In the genomic region with DNA sequence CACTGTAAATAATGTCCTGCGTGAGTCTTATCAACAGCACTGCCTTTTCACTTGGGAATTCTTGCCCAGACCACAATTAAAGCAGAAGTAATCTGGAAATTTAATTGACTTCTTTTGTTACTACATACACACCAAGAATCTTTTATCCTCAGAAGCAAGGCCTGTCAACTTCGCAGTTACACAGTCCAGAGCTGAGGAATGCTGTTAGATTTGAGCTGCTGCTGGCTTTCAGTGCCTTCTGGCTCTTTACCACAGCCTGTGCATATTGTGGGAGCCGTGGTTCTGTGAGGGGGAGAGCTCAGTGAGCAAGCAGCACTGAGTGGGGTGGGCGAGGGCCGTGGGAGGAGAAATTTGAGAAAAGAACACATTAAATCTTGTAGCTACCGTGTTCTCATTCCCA, we compare ENCODE assay signal across 8 mouse cellular contexts. TPM values are rescaled to one million over a fixed set of nuclear protein-coding genes. Genes with fewer than 3 reads are reported as not detected.
DNase-seq lines count a peak whose midpoint lies in the region; ATAC-seq and TF ChIP-seq lines count a peak whose summit lies in the region.

No protein-coding gene starts in this region.

- peaks cover 78% of the 10 kb centered on the region for H3K4me1 ChIP-seq in liver, embryonic 12.5 days

- no peaks in the 10 kb centered on the region for H3K9me3 ChIP-seq in liver, embryonic 12.5 days (replicated peaks)

- H3K4me2 ChIP-seq in liver, embryonic 12.5 days = peak overlapping the region; percentile 85

- no peak for TF ChIP-seq CTCF in gastrocnemius, adult 2 months (IDR thresholded peaks at IDR 0.05)

- peaks cover 33% of the 10 kb centered on the region for H3K36me3 ChIP-seq in liver, embryonic 12.5 days

- WGBS in liver, embryonic 12.5 days (ENCODE audit: insufficient replicate concordance) = 53% methylated on average over 6 of the region's 6 CpGs

- peak overlapping the region; percentile 85 for H3K4me3 ChIP-seq in gastrocnemius, adult 2 months
- peak overlapping the region; percentile 99; the same call in 1 of the 2 replicates for H3K4me3 ChIP-seq in liver, embryonic 12.5 days

- peak overlapping the region; percentile 59; the same call in 1 of the 2 replicates for H3K27ac ChIP-seq in gastrocnemius, adult 2 months
- H3K27ac ChIP-seq in liver, embryonic 12.5 days = peak overlapping the region; percentile 97

- no peaks in the 10 kb centered on the region for H3K27me3 ChIP-seq in liver, embryonic 12.5 days (replicated peaks)

- DNase-seq in gastrocnemius, adult 2 months = no peak
- DNase-seq in gastrocnemius, postnatal 4 days (ENCODE audit: low spot score in 2 of 2) = no peak
- DNase-seq in MN1 (ENCODE audit: low spot score) = peak; percentile 91
- peak; percentile 51 for DNase-seq in heart, postnatal 4 days
- no peak for DNase-seq in adrenal gland, postnatal 25 days
- no peak for DNase-seq in gastrocnemius, postnatal 36 days

- intact Hi-C loops in gastrocnemius, adult 2 months (cut with DNase I) = no loop called here
- intact Hi-C loops in gastrocnemius, postnatal 36 days (cut with DNase I) = no loop called here

- peak overlapping the region; percentile 35; the same call in 1 of the 2 replicates for H3K9ac ChIP-seq in liver, embryonic 12.5 days

- ATAC-seq in liver, embryonic 12.5 days = no peak
- no peak for ATAC-seq in activated CD4-positive, CD25-positive, alpha-beta regulatory T cell, adult 4 months

RNA-seq across cellular contexts. Expression of gene Arpc2, which starts 4.4 kb away (rescaled TPM):
- 10 to 100 TPM; 58.8 to 78.5 TPM for total RNA-seq in gastrocnemius, adult 2 months (2021)
- total RNA-seq in gastrocnemius, postnatal 4 days (2021) = 100 to 1,000 TPM; 140 to 145 TPM
- 100 to 1,000 TPM; 246 to 249 TPM for total RNA-seq in heart, postnatal 4 days (2021)
- 268 and 269 TPM in 2 replicates for polyA plus RNA-seq in liver, embryonic 12.5 days (2016; fragmentation: Nextera tagmentation; extraction: Ambion mirVana)
- 170 and 172 TPM in 2 replicates for total RNA-seq in adrenal gland, postnatal 25 days (2021)
- polyA plus RNA-seq in activated CD4-positive, CD25-positive, alpha-beta regulatory T cell, adult 4 months (2017; shearing (Covaris generic)) = 100 to 1,000 TPM; 749 to 764 TPM
- total RNA-seq in gastrocnemius, postnatal 36 days (2021) = 10 to 100 TPM; 56.1 to 65.1 TPM

RNA-seq across cellular contexts. Expression of gene Gpbar1, which starts 38.0 kb away (rescaled TPM):
- not detected for total RNA-seq in gastrocnemius, adult 2 months (2021)
- total RNA-seq in gastrocnemius, postnatal 4 days (2021) = not detected
- not detected for total RNA-seq in heart, postnatal 4 days (2021)
- polyA plus RNA-seq in liver, embryonic 12.5 days (2016; fragmentation: Nextera tagmentation; extraction: Ambion mirVana) = 1.2 and 1.5 TPM in 2 replicates
- not detected in 2 replicates for total RNA-seq in adrenal gland, postnatal 25 days (2021)
- polyA plus RNA-seq in activated CD4-positive, CD25-positive, alpha-beta regulatory T cell, adult 4 months (2017; shearing (Covaris generic)) = under 1 TPM in 1 of 2 experiments, not detected in 1; 0.32 TPM
- total RNA-seq in gastrocnemius, postnatal 36 days (2021) = not detected

RNA-seq across cellular contexts. Expression of gene Aamp, which starts 44.2 kb away (rescaled TPM):
- 10 to 100 TPM; 69.4 to 76.1 TPM for total RNA-seq in gastrocnemius, adult 2 months (2021)
- 100 to 1,000 TPM; 113 to 117 TPM for total RNA-seq in gastrocnemius, postnatal 4 days (2021)
- total RNA-seq in heart, postnatal 4 days (2021) = 100 to 1,000 TPM; 103 to 105 TPM
- polyA plus RNA-seq in liver, embryonic 12.5 days (2016; fragmentation: Nextera tagmentation; extraction: Ambion mirVana) = 119 and 120 TPM in 2 replicates
- total RNA-seq in adrenal gland, postnatal 25 days (2021) = 157 and 183 TPM in 2 replicates
- 100 to 1,000 TPM; 139 to 184 TPM for polyA plus RNA-seq in activated CD4-positive, CD25-positive, alpha-beta regulatory T cell, adult 4 months (2017; shearing (Covaris generic))
- 10 to 100 TPM; 64.7 to 71.3 TPM for total RNA-seq in gastrocnemius, postnatal 36 days (2021)

RNA-seq across cellular contexts. Expression of gene Pnkd, which starts 44.4 kb away (rescaled TPM):
- 10 to 100 TPM; 45.4 to 70.5 TPM for total RNA-seq in gastrocnemius, adult 2 months (2021)
- total RNA-seq in gastrocnemius, postnatal 4 days (2021) = 10 to 100 TPM; 83.8 to 91.1 TPM
- 100 to 1,000 TPM; 198 to 211 TPM for total RNA-seq in heart, postnatal 4 days (2021)
- polyA plus RNA-seq in liver, embryonic 12.5 days (2016; fragmentation: Nextera tagmentation; extraction: Ambion mirVana) = 45.7 and 48.7 TPM in 2 replicates
- total RNA-seq in adrenal gland, postnatal 25 days (2021) = 65.2 and 75.9 TPM in 2 replicates
- polyA plus RNA-seq in activated CD4-positive, CD25-positive, alpha-beta regulatory T cell, adult 4 months (2017; shearing (Covaris generic)) = 10 to 100 TPM; 80.2 to 97.8 TPM
- total RNA-seq in gastrocnemius, postnatal 36 days (2021) = 10 to 100 TPM; 53.4 to 54.8 TPM

RNA-seq across cellular contexts. Expression of gene Cxcr1, which starts 45.9 kb away (rescaled TPM):
- not detected for total RNA-seq in gastrocnemius, adult 2 months (2021)
- total RNA-seq in gastrocnemius, postnatal 4 days (2021) = not detected
- not detected for total RNA-seq in heart, postnatal 4 days (2021)
- not detected in 2 replicates for polyA plus RNA-seq in liver, embryonic 12.5 days (2016; fragmentation: Nextera tagmentation; extraction: Ambion mirVana)
- total RNA-seq in adrenal gland, postnatal 25 days (2021) = not detected in 2 replicates
- polyA plus RNA-seq in activated CD4-positive, CD25-positive, alpha-beta regulatory T cell, adult 4 months (2017; shearing (Covaris generic)) = not detected
- total RNA-seq in gastrocnemius, postnatal 36 days (2021) = not detected

Comparison
In these comparisons a context has a peak if more than half of its experiments do, and no peak if none do; other contexts are left out.
1. DNase-seq: peak in MN1 (single experiment) and heart, postnatal 4 days (single experiment); none in gastrocnemius, adult 2 months (single experiment), gastrocnemius, postnatal 4 days (0 of 2), adrenal gland, postnatal 25 days (single experiment) and gastrocnemius, postnatal 36 days (0 of 2).